Mouse (Mus musculus): ENCODE results near the gene Clec2l.
"Not testable (repeated sequence)": the region's sequence is repeated elsewhere in the genome, so short reads cannot be mapped to it uniquely, and the experiment has no call there.

Gene Clec2l

DNA sequence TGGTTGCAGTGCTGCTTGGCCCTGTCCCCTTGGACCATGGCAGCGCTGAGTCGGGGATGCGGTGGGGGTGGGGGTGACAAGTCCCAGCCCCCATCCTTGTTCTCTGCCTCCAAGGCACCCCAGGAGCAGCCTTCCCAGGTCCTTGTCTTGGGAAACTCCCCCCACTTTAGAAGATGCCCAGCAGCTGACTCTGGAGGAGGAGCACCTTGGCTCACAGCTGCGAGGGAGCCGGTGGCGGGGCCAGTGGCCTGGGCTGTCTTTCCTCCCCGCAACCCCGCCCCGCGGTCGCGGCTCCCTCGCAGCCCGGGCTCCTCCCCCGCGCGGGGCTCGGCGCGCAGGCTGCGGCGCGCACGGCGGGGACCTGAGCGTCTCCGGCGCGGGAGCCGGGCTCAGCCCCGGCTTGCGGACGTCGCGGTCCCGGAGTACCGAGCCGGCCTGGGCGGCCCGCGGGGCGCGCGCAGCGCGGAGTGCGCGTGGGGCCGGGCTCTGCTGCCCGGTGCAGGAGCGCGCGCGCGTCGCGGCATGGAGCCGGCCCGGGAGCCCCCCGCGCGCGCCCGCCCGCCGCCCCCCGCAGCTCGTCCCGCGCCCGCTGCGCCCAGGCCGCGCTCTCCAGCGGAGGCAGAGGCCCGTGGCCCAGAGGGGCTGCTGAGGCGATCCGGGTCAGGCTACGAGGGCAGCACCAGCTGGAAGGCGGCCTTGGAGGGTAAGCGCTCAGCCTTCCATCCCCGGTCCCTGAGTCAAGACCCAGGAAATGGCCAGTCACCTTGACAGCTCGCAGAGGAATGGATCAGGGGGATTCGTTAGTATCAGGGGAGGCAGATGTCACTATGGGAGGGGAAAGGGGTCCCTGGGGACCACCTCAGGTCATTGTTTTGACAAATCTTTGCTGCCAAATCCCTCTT lies at the start of gene Clec2l:
Gene Clec2l (plus strand): TSS at position 356 of the 902 bp plus-strand sequence.
- peak; percentile 46 for DNase-seq

DNA sequence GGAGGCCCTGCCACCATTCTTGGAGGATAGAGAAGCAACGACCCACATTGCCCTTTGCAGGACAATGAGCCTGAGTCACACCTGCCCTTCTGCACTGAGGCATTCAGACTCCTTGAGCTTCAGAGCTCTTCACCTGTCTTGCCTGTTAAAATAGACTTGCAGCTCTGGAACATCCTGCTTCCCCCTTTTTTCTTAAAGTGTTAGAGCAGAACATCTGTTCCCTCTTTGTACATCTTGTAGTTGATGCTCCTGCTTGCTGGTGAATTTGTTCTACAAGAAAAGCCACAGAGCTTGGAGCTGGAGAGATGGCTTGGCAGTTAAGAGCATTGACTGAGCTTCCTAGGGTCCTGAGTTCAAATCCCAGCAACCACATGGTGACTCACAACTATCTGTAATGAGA lies 40.5 kb upstream of the Clec2l start:
- no peak for DNase-seq

DNA sequence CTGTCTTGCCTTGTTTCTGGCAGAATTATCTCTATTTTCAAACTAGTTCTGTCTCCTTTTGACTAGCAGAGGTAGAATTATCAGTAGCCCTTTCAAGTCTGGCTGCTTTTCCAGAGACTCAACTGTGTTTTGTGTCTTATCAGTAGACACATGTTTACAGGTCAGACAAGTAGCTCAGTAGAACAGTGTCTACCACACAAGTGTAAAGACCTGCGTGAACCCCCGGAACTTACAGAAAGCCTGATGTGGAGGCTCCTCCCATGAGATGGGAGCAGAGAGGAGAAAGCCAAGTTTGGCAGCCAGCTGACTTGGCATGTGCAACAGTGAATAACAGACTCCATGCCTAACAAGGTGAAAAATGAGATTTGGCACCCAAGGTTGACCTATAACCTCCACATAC lies 39.4 kb upstream of the Clec2l start:
- no peak for DNase-seq

DNA sequence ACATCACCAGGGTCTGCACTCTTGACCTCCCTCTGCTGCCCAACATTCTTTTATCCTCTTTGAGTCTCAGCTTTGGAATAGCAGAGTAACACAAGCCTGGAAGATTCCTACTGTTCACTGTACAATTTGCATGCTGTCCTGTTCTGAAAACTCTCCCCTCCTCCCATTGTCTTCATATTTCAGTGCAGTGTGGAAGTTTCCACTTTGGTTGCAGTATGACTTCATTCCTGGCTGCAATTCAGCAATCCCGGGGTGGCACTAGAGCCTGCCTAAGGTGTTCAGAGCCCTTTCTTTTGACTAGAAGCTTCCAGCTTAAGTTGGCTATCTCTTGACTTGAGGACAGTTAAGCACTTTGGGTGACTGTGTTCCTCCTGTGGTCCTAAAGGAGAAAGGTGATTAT lies 38.4 kb upstream of the Clec2l start:
- peak; percentile 29 for DNase-seq

DNA sequence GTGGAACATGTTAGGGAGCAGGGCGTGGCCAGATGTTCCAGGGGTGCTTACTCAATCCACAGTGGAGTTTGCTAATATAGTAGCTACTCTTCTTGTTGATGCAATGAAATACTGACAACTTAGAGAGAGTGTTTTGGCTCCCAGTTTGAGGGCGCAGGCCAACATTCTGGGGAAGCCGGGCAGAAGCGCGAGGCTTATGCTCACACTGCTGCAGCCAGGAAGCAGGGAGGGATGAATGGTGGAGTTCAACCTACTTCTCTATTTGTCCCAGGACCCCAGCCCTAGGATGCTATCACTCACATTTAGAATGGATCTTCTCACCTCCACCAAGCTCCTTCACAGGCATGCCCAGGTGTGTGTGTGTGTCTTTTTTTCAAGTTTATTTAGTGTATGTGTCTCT lies 36.8 kb upstream of the Clec2l start:
- DNase-seq = no peak

DNA sequence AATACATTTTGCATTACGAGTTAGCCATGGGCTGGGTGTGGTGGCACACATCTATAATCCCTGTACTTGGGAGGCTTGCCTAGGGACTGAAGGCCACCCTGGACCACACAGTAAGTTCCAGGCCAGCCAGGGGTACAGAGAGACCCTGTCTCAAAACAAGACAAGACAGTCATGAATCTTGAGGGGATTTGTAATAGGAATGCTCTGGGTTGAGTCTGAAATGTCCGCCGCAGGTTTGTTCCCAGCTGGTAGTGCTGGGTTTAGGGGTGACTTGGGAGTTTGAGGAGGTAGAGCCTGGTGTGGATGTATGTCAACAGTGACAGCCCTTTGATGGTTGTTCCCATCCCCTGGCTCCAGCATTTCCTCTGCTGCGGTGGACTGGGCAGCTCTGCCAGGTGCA lies 35.8 kb upstream of the Clec2l start:
- DNase-seq = no peak

DNA sequence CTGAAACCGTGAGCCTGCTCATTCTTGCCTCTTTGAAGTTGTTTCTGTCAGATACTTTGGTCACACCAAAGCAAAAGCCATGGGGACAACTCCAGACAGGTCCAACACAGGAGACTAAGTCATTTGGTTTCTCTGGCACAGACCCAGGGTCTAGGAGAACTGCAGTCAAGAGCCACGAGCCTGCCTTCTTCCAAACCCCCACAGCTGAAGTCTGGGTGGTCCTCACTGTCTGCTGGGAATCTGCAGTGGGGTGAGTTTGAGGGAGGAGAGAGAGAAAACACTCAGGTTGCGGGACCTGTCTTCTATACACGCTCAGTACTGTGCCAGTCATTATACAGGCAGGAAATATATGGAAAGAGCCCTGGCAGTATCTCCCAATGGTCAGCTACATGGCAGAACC lies 35.4 kb upstream of the Clec2l start:
- DNase-seq = no peak

DNA sequence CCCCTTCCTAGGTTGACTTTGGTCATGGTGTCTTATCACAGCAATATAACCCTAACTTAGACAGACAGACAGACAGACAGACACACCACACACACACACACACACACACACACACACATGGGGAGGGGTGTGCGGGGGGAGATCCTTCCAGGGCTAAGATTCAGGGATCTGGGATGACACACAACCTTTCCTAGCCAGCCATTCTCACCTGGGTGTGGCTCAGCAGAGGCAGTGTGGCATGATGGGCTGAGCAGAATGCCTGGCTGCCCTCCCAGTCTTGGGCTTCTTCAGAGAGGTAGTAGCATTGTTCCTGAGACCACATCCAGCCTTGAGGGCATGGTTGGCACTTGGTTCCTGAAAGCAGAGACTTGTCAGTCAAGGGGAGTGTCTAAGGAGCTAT lies 33.3 kb upstream of the Clec2l start:
- no peak for DNase-seq

DNA sequence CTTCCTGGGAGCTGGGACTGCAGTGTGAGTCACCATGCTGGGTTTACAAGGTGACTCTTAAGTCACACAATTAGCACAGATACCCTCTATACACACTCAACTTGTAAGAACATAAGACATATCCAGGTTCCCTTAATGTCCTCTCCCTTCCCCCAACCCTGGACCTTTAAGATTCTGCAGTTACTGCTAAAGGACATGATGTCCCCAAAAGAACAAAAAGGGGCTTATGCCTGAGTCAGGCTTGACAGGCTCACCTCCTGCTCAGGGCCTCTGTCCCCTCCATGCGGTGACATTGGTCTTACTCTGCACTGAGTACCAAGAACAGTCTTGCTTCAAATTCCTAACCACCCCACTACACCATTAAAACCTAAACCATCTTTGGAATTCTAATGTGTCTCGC lies 30.0 kb upstream of the Clec2l start:
- no peak for DNase-seq

DNA sequence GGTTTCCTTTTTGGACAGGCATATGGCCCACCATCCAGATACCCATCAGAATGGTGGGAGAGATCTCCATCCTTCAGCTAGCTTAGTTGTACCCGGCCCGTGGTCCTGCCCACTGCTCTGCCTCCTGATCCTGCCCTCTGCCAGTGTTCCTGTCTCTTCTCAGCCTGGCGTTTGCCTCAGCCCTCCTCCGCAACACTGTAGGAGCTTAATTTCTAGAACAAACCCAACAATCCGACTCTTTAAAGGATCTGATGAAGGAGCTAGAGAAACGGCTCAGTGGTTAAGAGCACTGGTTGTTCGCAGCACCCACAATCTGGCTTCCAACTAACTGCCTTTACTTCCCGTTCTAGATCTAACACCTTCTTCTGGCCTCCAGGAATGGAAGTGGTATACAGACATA lies 28.4 kb upstream of the Clec2l start:
- no peak for DNase-seq

DNA sequence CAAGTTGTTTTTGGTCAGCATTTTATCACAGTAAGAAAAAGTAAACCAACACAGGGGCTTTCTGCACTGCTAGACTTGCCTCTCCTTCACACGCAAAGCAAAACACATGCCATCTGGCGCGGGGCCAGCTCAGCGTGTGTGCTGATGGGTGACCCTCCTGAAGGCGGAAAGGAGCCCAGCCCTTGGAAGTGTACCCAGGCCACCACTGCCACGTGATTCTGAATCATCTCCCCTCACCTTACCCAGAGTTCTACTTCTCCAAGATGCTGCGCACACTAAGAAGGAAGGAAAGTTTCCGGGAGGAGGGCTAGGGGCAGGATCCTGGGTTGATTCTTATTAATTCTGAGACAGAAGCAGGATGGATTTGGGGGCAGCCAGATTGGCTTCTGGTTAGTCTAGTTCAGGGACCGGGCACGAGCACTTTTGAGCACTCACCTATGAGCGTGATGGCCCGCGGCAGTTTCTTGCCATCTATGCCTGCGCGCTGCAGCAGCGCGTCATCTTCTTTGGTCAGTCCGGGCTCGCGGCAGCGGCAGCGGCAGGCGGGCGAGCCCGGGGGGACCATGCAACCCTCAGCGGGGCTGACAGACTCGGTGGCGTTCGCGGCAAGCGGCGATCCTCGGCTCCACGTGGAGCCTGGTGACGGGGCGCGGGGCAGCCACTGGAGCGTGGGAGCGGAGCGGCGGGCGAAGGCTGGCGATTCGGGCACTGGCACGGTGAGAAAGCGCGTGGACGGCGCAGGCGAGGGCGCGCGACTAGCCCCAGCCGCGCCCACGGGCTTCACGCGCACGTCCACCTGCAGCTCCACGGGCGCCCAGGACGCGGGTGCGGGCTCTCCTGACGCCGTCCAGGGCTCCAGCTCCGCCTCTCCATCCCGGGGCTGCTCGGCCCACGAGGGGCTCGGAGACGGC lies 26.7 kb upstream of the Clec2l start:
- peak; percentile 61 for DNase-seq

DNA sequence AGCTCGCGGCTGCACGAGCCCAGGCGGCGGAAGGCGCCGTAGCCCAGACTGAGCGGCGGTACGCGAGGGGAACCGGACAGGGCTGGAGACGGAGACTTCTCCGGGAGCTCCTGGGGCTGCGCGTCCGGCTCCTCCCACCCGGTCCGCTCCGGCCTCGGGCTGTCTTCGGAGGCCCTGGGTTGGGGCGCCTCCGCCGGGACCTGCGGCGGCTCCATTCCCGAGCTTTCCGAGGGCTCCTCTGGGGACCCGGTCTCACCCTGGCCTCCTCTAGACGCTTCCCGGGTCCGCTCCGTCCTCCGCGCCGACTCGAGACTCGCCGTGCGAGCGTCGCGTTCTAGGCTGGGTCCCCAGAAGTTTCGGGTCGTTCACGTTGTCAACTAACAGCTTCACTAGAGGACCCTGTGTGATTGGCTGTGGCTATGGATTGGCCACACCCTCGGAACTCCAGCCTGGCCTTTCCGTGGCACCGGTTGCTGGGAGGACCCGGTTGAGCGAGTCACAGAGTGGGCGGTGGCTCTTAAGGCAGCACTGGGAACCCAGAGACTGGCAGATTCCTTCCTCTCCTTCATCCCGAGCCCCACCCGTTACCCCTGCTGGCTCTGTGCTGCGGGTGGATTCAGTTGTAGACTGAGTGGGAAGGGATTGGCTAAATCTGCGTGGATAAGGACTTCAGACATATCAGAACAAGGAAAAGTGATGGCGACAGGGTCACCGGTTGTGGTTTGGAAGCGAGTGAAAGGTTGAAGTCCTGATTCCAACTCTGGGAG lies 25.8 kb upstream of the Clec2l start, which contains the start of gene Klrg2:
Gene Klrg2 (minus strand): TSS at position 391 of the 767 bp plus-strand sequence.
- peak; percentile 82 for DNase-seq

DNA sequence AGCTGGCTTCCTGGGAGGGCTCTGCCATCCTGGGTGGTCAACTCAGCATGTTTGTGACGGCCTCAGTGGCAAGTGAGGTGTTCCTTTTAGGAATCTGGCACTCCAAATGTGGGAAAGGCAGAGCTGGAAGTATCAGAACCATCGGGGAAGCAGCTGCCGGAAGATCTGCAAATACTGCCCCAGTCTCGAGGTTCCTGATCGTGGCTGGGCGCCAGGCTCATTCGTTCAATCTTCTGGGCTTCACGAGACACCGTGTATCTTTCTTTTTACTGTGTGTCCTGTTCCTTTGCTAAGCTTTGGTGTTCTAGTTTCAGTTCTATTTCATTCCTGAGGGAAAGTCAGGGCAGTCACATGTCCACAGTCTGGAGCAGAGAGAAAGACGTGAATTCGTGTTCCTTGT lies 22.5 kb upstream of the Clec2l start:
- DNase-seq = peak; percentile 15

DNA sequence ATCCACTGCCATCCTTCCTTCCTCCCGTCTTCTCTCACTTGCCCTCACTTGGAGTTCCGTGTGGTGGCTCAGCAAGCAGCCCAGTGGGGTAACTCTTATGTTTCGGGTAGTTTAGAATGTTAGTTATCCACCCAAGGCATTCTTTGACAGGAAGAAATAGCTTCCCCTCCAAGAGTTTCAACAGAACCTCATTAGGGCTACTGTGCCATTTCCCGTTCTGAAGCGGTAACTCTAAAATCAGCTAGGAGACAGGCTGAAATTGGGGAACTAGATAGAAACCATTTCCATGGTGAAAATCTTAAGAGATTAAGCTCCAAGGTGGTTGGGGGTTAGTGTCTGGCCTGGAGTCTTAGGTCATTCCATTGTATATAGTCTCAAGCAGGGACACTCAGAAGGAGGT lies 21.6 kb upstream of the Clec2l start:
- DNase-seq = no peak

DNA sequence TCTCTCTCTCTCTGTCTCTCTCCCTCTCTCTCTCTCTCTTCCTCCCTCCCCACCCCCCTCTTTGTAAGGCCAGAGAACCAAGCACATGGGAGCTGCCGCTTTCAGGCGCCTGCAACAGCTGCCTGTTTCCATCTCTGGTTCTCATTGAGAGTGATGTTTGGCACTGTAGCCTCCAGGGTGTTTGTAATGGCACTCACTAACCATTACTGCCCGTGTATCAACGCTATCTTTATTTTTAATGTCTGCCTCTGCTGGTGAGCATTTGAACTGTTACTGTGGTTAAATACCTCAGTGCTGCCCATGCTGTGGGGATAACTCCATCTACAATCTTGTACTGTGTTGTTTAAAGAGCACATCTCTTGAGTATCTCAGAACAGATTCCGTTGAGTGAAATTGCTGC lies 21.2 kb upstream of the Clec2l start:
- DNase-seq = no peak

DNA sequence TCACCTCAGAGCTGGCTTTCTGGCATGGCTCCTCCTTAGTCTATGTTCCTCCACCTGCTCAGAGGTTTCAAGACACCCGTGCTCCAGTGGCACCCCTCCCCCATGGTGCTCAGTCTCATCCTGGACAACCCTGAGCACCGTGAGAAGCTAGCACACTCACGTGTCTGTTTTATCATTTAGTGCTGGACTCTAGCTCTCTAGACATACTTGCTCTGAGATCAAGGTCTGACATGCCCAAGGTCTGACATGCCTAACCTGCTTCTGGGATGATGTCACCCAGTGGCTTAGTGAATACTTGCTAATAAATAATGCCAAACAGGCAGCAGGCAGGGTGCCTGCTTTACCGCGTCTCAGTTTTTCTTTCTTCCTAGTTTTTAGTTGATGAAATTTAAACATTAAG lies 20.3 kb upstream of the Clec2l start:
- no peak for DNase-seq

DNA sequence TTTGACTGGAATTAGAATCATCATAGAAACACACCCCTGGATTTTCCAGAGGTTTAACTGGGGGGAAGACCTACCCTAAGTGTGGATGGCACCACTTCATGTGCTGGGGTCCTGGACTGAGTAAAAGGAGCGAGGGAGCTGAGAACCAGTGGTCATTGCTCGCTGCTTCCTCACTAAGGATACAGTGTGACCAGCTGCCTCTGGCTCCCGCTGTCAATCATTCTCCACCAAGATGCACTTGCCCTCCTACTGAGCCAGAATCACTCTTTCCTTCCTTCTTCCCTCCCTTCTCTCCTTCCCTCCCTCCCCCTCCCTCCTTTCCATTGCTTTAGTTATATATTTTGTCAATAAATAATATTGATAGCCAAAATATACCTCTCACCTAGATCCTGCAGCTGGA lies 19.8 kb upstream of the Clec2l start:
- DNase-seq = no peak

DNA sequence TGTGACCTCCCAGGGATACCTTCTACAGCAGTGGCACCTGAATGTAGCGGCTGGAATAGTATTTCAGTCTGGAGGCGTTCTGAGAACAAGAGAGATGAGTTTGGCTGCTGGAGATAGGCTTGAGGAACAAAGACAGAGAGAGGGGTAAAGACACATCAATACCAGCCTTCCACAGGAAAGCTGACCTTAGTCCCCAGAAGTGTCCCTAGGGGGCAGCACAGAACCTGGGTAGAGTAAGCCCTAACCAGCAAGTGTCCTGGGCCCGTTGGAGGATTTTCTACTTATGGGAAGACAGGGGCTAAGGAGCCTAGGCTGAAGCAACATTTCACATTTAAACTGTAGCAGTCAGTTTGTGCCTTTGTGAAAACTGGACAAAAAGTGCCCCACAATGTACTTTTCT lies 13.3 kb upstream of the Clec2l start:
- DNase-seq = peak; percentile 27

DNA sequence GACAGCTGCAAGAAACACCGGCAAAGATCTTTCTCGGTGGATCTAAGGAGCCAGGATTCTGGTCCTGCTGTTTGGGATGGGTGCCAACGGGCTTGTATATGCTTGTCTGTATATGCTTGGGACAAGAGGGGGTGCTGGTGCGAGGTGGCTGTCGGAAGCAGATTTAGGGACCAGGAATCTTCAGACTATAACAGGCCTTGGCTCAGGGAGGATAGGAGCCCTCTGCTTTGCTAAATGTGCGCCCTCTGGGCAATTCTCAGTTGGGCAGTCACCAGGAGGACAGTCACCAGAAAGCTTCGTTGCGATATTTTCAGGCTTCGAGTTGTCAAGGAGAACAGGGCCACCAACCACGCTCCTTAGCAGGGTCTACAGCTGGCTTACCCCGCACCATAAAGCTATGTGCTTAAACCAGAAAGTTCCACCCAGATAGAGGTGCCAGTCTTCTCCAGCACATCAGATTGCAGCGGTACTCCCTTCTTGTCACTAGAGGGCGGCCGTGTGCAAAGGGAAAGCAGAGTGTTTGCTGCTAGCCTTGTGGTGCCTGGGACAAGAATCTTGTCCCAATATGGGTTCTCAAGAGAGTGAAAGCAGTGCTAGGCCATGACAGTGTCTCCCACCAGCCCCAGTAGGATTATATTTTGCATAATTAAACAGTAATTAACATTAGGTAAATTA lies 12.5 kb upstream of the Clec2l start:
- peak; percentile 85 for DNase-seq

DNA sequence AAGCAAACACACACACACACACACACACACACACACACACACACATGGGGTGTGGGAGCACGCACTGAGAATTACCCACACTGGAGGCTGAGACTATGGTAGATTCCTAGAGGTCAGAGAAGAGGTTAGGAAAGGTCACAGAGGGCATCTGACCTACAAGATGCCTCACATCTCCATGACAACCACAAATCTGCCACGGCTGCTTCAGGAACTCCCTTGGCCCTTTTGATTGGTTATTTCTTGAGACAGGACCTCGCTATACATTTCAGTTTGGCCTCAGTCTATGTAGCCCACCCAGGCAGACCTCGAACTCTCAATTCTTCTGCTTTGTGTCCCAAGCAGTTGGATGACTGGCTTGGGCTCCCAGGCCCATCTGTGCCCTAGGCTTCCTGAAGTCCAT lies 1.2 kb upstream of the Clec2l start:
- no peak for DNase-seq

DNA sequence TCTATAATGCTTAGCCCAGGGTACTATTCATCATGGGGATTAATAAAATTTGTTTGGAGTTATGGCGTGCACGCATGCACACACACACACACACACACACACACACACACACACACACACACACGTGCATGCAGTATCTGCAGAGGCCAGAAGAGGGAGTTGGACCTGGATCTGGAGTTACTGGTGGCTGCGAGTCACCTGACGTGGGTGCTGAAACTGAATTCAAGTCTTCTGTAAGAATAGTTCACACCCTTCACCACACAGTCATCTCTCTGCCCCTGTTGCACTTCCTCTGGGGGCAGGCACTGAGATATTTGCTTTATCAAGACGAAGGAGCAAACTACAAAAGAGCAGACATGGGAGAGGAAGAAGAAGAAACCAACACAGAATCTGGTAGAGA lies 6.7 kb downstream of the Clec2l start:
- DNase-seq = no peak

DNA sequence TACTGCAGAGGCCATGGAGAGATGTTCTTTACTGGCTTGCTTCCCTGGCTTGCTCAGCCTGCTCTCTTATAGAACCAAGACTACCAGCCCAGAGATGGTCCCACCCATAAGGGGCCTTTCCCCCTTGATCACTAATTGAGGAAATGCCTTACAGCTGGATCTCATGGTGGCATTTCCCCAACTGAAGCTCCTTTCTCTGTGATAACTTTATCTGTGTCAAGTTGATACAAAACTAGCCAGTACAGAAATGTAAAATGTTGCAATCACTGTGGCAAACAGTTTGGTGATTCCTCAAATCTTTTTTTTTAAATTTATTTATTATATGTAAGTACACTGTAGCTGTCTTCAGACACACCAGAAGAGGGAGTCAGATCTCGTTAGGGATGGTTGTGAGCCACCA lies 7.6 kb downstream of the Clec2l start:
- DNase-seq = not testable (repeated sequence)

DNA sequence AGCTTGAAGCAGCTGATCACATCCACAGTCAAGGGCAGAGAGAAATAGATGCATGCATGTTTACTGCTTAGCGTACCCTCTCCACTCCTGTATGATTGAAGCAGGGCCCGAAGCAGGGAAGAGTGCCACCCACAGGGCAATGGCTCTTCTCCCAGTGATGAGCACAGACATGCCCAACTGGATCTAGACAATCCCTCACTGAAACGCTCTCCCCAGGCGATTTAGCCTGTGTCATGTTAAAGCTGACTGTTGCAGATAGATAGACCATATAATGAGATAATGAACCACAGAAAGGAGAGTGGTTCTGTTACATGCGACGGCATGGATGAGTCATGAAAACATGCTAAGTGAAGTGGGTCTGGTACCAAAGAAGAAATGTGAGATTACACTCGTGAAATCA lies 8.4 kb downstream of the Clec2l start:
- no peak for DNase-seq

Data from lung, postnatal 10 days (tissue).